Mouse (Mus musculus) liver, postnatal 0 days (tissue): ENCODE measurements at regions not wholly inside any gene's neighbourhood (a gene's known extent, or its start where the extent isn't known, plus 50 kb on each side); places are given as distances from the start of the nearest gene placed in this dataset.
"Not testable (repeated sequence)": the region's sequence is repeated elsewhere in the genome, so short reads cannot be mapped to it uniquely, and the experiment has no call there.

Experiments
- ATAC-seq: fragments of 200-750 bp; cut with Nextera tagmentation; 2 replicates; pipeline ENCODE4 v1.8.0; 2017; ENCODE audit warnings: mild to moderate bottlenecking, moderate library complexity
- DNase-seq: peaks from one replicate; pipeline ENCODE4 v3.0.0-alpha.2; 2016
- H3K27ac ChIP-seq: fragments of 300-500 bp; sonication (generic); 2 replicates; pipeline ENCODE4 v1.5.1; 2014; ENCODE audit warnings: antibody characterized with exemption, moderate library complexity, mild to moderate bottlenecking, low read depth
- H3K27me3 ChIP-seq: fragments of 300-500 bp; sonication (generic); 2 replicates; pipeline ENCODE4 v1.6.1; 2014; ENCODE audit warnings: low read length, control low read depth, mixed read lengths; ENCODE audit not compliant: insufficient read depth
- H3K36me3 ChIP-seq: fragments of 300-500 bp; sonication (generic); replicated peaks from 2 replicates; pipeline ENCODE4 v1.6.1; 2014; ENCODE audit warnings: mild to moderate bottlenecking, control low read depth, low read length, moderate library complexity, mixed read lengths; ENCODE audit not compliant: insufficient read depth
- H3K4me1 ChIP-seq: fragments of 300-500 bp; sonication (generic); 2 replicates; pipeline ENCODE4 v1.6.1; 2014; ENCODE audit warnings: antibody characterized with exemption, mild to moderate bottlenecking, control low read depth; ENCODE audit not compliant: insufficient read depth
- H3K4me2 ChIP-seq: fragments of 300-500 bp; sonication (generic); 2 replicates; pipeline ENCODE4 v1.6.1; 2014; ENCODE audit warnings: low read depth, mild to moderate bottlenecking, low read length, moderate library complexity, mixed read lengths
- H3K4me3 ChIP-seq: fragments of 300-500 bp; sonication (generic); 2 replicates; pipeline ENCODE4 v1.5.1; 2014; ENCODE audit warnings: low read depth, low read length
- H3K9ac ChIP-seq: fragments of 300-500 bp; sonication (generic); replicated peaks from 2 replicates; pipeline ENCODE4 v1.6.1; 2014; ENCODE audit warnings: mild to moderate bottlenecking, moderate library complexity
- H3K9me3 ChIP-seq: fragments of 300-500 bp; sonication (generic); 2 replicates; pipeline ENCODE4 v1.6.1; 2016; ENCODE audit warnings: mild to moderate bottlenecking, control low read depth, low read length, mixed read lengths
- CTCF ChIP-seq: sonication (generic); IDR thresholded peaks from 2 replicates; pipeline ENCODE4 v1.5.1; 2016; ENCODE audit warnings: antibody characterized with exemption, low read depth
- EP300 ChIP-seq: IDR thresholded peaks from 2 replicates; pipeline ENCODE4 v1.6.1; 2016; ENCODE audit warnings: antibody characterized with exemption, low read depth, mild to moderate bottlenecking
- WGBS: fragments of 180-500 bp; shearing (Covaris S2); extraction: QIAGEN DNeasy Blood & Tissue Kit; methylation state at CpG from one replicate; pipeline ENCODE4 v1.1.7; 2014; ENCODE audit not compliant: insufficient replicate concordance; 5-methylcytosine and 5-hydroxymethylcytosine counted together

DNA sequence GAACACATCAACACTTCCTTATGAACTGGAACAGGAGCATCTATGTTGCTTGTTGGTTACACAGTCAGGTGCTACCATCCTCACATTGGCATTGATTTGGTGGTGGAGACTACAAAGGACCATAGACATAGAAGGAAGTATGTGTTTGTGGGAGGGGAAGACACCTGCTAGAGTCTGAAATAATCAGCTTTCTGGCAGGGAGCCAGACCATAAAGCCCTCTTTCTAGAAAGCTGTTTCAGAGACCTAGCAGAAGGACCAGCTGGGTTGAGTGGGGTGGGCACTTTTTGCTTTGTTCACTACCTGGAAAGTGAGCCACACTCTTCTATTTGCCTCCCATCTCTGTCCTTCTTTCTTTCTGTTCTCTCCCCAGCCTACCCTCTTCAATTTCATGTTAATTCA is 502.5 kb upstream of the Clint1 start:
- peak; percentile 14 for DNase-seq
- H3K36me3 ChIP-seq, result no peaks in the 10 kb centered on the region
- no peak overlapping the region for H3K4me2 ChIP-seq
- no peak for ATAC-seq
- no peak overlapping the region for H3K4me3 ChIP-seq
- TF ChIP-seq EP300, result no peak
- TF ChIP-seq CTCF, result no peak
- no peak overlapping the region for H3K27ac ChIP-seq
- H3K4me1 ChIP-seq, result no peaks in the 10 kb centered on the region
- no peaks in the 10 kb centered on the region for H3K27me3 ChIP-seq
- no peaks in the 10 kb centered on the region for H3K9me3 ChIP-seq
- no peak overlapping the region for H3K9ac ChIP-seq

DNA sequence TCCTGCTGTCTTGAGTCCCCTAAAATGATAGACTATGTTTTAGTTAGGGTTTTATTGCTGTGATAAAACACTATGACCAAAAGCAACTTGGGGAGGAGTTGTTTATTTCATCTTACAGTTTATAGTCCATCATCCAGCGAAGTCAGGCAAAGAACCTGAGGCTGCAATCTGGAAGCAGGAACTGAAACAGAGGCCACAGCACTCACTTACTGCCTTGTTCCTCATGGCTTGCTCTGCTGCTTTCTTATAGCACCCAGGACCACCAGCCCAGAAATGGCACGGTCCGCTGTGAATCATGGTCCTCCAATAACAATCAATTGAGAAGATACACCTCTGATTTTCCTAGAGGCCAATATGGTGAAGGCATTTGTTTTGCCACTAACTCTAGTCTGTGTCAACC is 486.5 kb upstream of the Clint1 start:
- ATAC-seq (no peak), DNase-seq (no peak)
- Histone ChIP-seq H3K4me2 (no peak overlapping the region), H3K9me3 (no peaks in the 10 kb centered on the region), H3K4me1 (no peaks in the 10 kb centered on the region), H3K4me3 (no peak overlapping the region), H3K27me3 (no peaks in the 10 kb centered on the region), H3K9ac (no peak overlapping the region), H3K27ac (no peak overlapping the region), H3K36me3 (no peaks in the 10 kb centered on the region)
- 75% methylated on average over 3 of the region's 3 CpGs for WGBS
- TF ChIP-seq EP300 (no peak), CTCF (no peak)

DNA sequence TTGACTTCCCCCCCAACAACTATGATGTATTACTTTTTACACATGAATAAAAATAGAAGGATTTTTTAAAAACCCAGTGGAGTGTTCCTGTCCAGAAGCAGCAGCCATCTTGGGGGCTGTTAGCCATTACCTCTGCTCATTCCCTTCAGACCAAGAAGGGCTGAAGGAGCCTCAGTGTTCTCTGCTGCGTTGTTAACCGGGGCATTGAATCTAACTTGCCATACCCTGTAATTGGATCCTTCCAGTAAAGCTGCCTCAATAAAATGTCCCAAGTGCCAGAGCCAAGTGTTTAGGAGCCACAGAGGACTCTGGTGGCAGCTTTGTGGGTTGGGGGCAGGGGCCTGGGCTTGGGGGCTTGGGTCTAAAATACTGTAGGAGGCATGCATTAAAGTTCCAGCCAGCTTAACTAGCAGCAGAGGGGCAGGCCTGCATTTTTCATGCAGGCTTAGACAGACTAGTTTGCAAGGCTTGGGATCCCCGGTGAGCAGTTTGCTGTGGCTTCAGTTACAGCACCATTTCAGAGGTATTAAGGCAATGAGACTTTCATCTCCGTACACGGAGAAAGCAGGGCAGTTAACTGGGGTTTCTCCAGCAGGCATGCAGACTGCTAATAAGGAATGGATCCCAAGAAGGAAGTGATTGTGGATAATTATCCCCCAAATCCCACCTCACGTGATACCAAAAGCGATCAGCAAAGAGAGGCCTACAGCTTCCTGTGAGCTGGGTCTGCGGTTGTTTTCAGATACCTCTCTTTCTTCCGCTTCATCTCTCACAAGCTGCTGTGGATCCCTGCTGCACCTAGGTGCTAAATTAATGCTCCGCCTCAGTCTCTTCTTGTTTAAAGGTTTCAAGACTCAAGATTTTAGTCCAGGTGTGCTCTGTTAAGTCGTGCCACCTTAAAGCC is 462.4 kb upstream of the Clint1 start:
- no peak for TF ChIP-seq CTCF
- TF ChIP-seq EP300, result no peak
- H3K27me3 ChIP-seq, result no peaks in the 10 kb centered on the region
- no peak overlapping the region for H3K4me3 ChIP-seq
- H3K4me1 ChIP-seq, result no peaks in the 10 kb centered on the region
- no peak overlapping the region for H3K9ac ChIP-seq
- H3K27ac ChIP-seq, result no peak overlapping the region
- H3K36me3 ChIP-seq, result no peaks in the 10 kb centered on the region
- H3K9me3 ChIP-seq, result no peaks in the 10 kb centered on the region
- 63% methylated on average over 11 of the region's 11 CpGs for WGBS
- H3K4me2 ChIP-seq, result no peak overlapping the region
- no peak for DNase-seq
- no peak for ATAC-seq

DNA sequence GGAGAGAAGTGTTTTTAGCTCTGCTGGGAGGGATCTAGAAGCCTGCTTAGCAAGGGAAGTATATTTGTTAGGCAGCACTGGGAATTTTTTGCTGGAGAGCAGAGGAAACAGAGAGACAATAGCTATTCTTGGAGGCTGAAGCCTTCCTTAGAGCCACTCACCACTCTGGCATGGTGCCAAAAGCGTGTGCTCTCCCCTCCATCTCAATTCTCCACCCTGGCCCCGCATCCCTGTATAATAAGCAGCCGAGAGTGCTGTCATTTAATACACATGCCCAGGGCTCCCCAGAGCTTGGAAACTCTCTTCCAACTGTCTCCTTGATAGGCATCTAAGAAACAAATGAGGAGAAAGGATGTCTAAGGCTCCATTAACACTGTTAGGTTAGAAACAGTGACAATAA is 455.8 kb upstream of the Clint1 start:
- H3K4me1 ChIP-seq, result no peaks in the 10 kb centered on the region
- WGBS, result 44% methylated on average over 3 of the region's 3 CpGs

DNA sequence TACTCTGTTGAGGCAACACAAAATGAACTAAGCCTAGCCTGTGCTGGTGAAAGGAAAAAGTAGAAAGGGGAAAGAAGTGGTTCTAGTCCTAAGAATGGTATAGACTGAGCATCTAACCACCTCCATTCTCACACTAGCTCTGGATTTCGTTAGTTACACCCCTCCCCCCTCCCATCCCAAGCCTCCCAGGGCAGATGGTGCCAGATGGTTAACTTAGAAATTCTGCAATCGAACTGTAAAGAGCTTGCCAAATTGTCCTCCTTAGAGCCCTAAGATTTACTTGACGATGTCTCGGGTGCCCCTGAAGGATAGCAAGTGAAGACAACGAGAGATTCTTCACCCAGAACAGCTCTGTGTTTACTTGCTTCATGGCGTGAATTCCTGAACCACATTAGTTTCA is 453.7 kb upstream of the Clint1 start:
- Histone ChIP-seq H3K4me1 (no peaks in the 10 kb centered on the region), H3K4me2 (no peak overlapping the region), H3K4me3 (no peak overlapping the region), H3K9me3 (no peaks in the 10 kb centered on the region), H3K9ac (no peak overlapping the region), H3K36me3 (no peaks in the 10 kb centered on the region), H3K27me3 (no peaks in the 10 kb centered on the region), H3K27ac (no peak overlapping the region)
- no peak for ATAC-seq
- 58% methylated on average over 6 of the region's 6 CpGs for WGBS
- no peak for DNase-seq
- TF ChIP-seq CTCF (no peak), EP300 (no peak)

More for the DNA sequence above, 455.8 kb upstream of the Clint1 start:
- Histone ChIP-seq H3K4me3 (no peak overlapping the region), H3K36me3 (no peaks in the 10 kb centered on the region), H3K27me3 (no peaks in the 10 kb centered on the region), H3K27ac (no peak overlapping the region), H3K4me2 (no peak overlapping the region), H3K9ac (no peak overlapping the region), H3K9me3 (no peaks in the 10 kb centered on the region)
- ATAC-seq, result no peak
- no peak for DNase-seq
- no peak for TF ChIP-seq CTCF
- no peak for TF ChIP-seq EP300

DNA sequence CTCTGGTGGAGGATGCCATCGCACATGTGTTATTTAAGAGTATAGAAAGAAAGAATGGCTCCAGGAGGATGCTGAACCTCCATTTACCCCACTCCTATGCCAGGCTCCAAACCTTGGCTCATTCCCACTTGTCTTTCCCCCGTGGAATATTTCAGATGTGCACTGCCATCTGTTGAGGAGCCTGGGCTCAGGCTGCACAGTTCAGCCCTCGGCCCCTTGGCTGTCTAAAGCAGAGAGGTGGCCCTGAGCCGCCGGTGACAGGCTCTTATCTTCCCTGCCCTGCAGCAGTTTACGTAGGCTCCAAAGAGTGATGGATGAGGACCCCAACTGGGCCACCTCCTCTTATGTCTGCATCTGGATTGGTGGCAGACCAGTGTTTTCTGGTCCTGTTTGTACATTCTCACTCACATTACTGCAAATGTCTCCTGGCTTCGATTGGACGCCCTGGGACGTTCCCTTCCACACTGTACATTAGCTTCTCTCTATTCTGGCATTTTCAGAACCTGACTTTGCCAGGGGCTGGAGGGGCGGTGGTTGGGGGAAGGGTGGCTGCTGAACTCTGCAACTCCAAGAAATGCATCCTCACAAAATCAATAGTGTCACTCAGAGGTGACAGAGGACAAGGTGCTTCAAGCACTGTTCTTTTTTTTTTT is 447.3 kb upstream of the Clint1 start:
- H3K4me2 ChIP-seq, result no peak overlapping the region
- H3K36me3 ChIP-seq, result no peaks in the 10 kb centered on the region
- H3K27ac ChIP-seq, result no peak overlapping the region
- H3K27me3 ChIP-seq, result no peaks in the 10 kb centered on the region
- ATAC-seq (no peak), DNase-seq (no peak)
- H3K4me3 ChIP-seq, result no peak overlapping the region
- 48% methylated on average over 10 of the region's 10 CpGs for WGBS
- H3K9me3 ChIP-seq, result no peaks in the 10 kb centered on the region
- H3K9ac ChIP-seq, result no peak overlapping the region
- no peaks in the 10 kb centered on the region for H3K4me1 ChIP-seq
- TF ChIP-seq EP300, result no peak
- TF ChIP-seq CTCF, result no peak

DNA sequence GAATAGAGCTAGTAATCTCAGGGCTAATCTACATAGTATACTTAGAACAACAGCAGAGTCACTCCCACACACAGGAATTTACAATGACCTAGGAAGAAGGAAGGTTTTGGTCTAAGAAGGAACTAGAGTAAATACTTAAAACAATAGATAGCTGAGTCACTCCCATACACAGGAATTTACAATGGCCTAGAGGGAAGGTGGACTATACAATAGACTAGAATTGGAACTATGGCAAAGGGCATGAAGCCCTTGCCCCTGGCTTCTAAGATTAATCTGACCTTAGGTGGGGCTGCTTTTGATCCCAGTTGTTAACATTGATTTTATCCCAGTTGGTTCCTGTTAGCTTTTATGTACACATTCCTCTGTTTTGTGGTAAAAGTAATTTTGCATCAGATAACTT is 427.8 kb upstream of the Clint1 start:
- DNase-seq, H3K36me3 ChIP-seq, H3K27ac ChIP-seq, H3K4me3 ChIP-seq, H3K4me2 ChIP-seq, ATAC-seq, H3K9ac ChIP-seq, H3K9me3 ChIP-seq, H3K27me3 ChIP-seq, H3K4me1 ChIP-seq: not testable (repeated sequence)
